Mouse (Mus musculus) E14TG2a.4 (cell line): Measurements from ENCODE around the gene Slc35g3.

Experiments used
- CTCF ChIP-seq: conservative IDR thresholded peaks from 2 replicates; pipeline ENCODE4 v1.5.1; 2014; ENCODE audit warnings: low read length
- NANOG ChIP-seq: IDR thresholded peaks from 2 replicates; pipeline ENCODE4 v1.6.1; 2014; ENCODE audit warnings: borderline replicate concordance, low read length, mixed read lengths

DNA sequence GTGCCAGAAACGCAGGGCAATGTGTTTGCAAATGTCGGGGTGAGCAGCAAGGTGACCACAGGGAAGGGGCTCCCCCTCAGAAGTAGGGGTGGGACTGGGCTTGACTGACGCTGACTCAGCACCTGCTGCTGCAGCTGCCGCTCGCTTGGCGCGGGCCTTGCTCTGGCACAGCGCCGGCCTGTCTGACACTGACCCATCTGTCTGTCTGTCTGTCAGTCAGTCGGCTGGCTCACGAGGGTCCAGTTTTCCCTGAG is 38.3 kb upstream of the Slc35g3 start:
- TF ChIP-seq CTCF (no peak), NANOG (no peak)
